Mouse (Mus musculus): Measurements from ENCODE around the gene Stx4a.

Gene Stx4a

DNA sequence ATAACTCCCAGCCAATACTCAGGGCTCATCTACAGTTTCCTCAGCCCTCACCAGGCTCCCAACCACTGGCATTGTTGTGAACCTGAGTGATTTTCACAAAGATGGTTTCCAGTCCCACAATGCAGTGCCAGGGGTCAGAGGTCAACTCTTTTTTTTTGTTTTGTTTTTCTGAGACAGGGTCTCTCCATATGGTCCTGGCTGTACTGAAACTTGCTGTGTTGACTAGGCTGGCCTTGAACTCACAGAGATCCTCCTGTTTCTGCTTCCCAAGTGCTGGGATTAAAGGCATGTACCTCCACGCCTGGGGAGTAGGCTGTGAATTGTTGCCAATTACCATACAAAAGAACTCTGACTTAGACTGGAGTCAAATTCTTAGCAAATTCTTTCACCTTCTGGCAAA is 14.2 kb upstream of the Stx4a start:
- no peaks in the 10 kb centered on the region for H3K36me3 ChIP-seq (ENCODE audit: insufficient read depth, low read length)
- no peaks in the 10 kb centered on the region for H3K9me3 ChIP-seq (ENCODE audit: low read length)
- peaks cover 16% of the 10 kb centered on the region for H3K27me3 ChIP-seq (ENCODE audit: insufficient read depth, low read length)
- H3K4me1 ChIP-seq (replicated peaks; ENCODE audit: low read depth, low read length) = peaks cover 47% of the 10 kb centered on the region
- TF ChIP-seq NANOG (IDR thresholded peaks at IDR 0.05; ENCODE audit: borderline replicate concordance, low read length) (no peak), POU5F1 (IDR thresholded peaks at IDR 0.05; ENCODE audit: borderline replicate concordance, low read length) (no peak), CTCF (conservative IDR thresholded peaks at IDR 0.05; ENCODE audit: low read length) (no peak)
- no peak overlapping the region for H3K4me3 ChIP-seq (replicated peaks; ENCODE audit: low read length)

DNA sequence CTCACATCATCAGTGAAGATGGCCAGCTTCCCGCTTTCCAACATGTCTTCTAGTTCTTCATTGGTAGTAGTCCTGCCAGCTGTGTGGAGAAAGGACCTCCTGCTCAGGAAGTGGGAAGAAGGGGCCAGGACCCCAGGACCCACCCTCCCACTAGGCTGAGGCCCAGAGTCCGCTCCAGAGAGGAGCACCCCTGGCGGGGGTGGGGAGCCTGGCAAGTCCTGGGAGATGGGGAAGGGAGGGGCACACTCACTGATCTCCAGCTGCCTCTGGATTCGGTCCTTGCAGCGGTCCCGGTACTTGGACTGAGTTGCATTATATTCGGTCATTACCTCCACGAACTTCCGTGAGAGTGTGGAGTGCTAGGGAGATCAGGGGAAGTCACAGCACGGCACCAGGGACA is 13.4 kb upstream of the Stx4a start:
- Histone ChIP-seq H3K36me3 (ENCODE audit: insufficient read depth, low read length) (no peaks in the 10 kb centered on the region), H3K27me3 (ENCODE audit: insufficient read depth, low read length) (peaks cover 24% of the 10 kb centered on the region), H3K4me3 (replicated peaks; ENCODE audit: low read length) (peak overlapping the region; percentile 65), H3K4me1 (replicated peaks; ENCODE audit: low read depth, low read length) (peaks cover 55% of the 10 kb centered on the region), H3K9me3 (ENCODE audit: low read length) (no peaks in the 10 kb centered on the region)
- TF ChIP-seq POU5F1 (IDR thresholded peaks at IDR 0.05; ENCODE audit: borderline replicate concordance, low read length) = no peak

DNA sequence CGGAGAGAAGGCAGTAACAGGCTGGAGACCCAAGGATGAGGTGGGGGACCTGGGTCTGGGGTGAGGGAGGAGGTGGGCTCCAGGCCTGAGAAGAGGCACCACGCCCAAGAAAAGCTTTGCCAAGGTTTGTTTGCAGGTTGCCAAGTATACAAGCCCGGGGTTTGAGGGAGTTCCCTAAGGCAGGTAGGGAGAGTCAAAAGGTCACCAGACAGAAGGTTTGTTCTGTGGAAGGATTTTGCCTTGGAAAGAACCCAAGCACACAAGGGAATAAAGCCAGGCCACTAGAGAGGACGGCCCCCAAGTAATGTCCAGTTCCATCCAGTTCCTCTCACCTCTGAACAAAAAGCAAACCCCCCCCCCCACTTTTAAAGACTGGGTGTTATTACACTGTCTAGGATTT is 12.9 kb upstream of the Stx4a start:
- Histone ChIP-seq H3K36me3 (ENCODE audit: insufficient read depth, low read length) (no peaks in the 10 kb centered on the region), H3K27me3 (ENCODE audit: insufficient read depth, low read length) (peaks cover 28% of the 10 kb centered on the region)
- TF ChIP-seq POU5F1 (IDR thresholded peaks at IDR 0.05; ENCODE audit: borderline replicate concordance, low read length) = no peak
- TF ChIP-seq CTCF (conservative IDR thresholded peaks at IDR 0.05; ENCODE audit: low read length) = no peak
- TF ChIP-seq NANOG (IDR thresholded peaks at IDR 0.05; ENCODE audit: borderline replicate concordance, low read length) = no peak

DNA sequence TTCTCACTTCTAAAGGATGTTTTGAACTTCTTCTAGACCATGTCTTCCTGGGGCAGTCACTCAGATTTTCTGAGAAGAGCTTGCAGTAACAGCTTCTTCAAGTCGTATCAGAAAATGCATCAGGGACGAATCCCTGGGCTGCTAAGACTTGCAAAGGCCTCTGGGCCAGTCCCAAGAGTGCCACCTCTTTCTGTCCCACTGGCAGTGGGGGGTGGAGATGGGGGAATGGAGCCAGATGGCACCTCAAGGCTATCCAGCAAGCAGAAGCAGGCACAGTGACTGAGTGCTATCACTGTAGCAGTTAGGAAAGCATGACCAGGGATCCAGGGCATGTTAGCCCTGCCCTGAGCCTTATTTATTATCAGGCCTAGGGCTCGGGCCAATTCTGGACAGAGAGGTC is 11.8 kb upstream of the Stx4a start:
- H3K4me1 ChIP-seq (replicated peaks; ENCODE audit: low read depth, low read length) = peaks cover 70% of the 10 kb centered on the region
- TF ChIP-seq POU5F1 (IDR thresholded peaks at IDR 0.05; ENCODE audit: borderline replicate concordance, low read length) (no peak), NANOG (IDR thresholded peaks at IDR 0.05; ENCODE audit: borderline replicate concordance, low read length) (no peak), CTCF (conservative IDR thresholded peaks at IDR 0.05; ENCODE audit: low read length) (no peak)
- peaks cover 30% of the 10 kb centered on the region for H3K27me3 ChIP-seq (ENCODE audit: insufficient read depth, low read length)
- H3K9me3 ChIP-seq (ENCODE audit: low read length) = no peaks in the 10 kb centered on the region
- no peak overlapping the region for H3K4me3 ChIP-seq (replicated peaks; ENCODE audit: low read length)
- no peaks in the 10 kb centered on the region for H3K36me3 ChIP-seq (ENCODE audit: insufficient read depth, low read length)

More for the DNA sequence above, 12.9 kb upstream of the Stx4a start:
- Histone ChIP-seq H3K4me1 (replicated peaks; ENCODE audit: low read depth, low read length) (peaks cover 61% of the 10 kb centered on the region), H3K9me3 (ENCODE audit: low read length) (no peaks in the 10 kb centered on the region), H3K4me3 (replicated peaks; ENCODE audit: low read length) (peak overlapping the region; percentile 65)

DNA sequence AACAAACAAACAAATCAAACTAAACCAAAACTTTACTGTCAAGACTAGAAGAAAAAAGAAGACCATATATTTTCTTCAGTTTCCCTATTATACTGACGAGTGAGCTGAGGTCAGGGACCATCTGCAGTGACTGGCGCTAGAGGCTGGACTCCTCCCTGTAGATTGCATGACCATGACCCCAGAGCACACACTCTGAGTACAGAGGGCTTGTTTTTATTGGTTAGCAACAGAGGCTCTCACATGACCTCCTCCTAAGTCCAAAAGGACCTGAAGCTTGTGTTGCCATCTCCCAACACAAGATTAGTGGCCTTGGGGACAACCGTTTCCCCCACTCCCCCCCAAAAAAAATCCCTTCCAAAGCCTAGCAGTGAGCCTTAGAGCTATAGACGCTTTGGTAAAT is 10.3 kb upstream of the Stx4a start:
- Histone ChIP-seq H3K9me3 (ENCODE audit: low read length) (no peaks in the 10 kb centered on the region), H3K4me3 (replicated peaks; ENCODE audit: low read length) (0 out of 2 replicates have a peak overlapping the region, but pooled peaks have one; percentile 54), H3K27me3 (ENCODE audit: insufficient read depth, low read length) (peaks cover 35% of the 10 kb centered on the region), H3K36me3 (ENCODE audit: insufficient read depth, low read length) (no peaks in the 10 kb centered on the region), H3K4me1 (replicated peaks; ENCODE audit: low read depth, low read length) (peaks cover 69% of the 10 kb centered on the region)
- TF ChIP-seq CTCF (conservative IDR thresholded peaks at IDR 0.05; ENCODE audit: low read length) (no peak), POU5F1 (IDR thresholded peaks at IDR 0.05; ENCODE audit: borderline replicate concordance, low read length) (no peak), NANOG (IDR thresholded peaks at IDR 0.05; ENCODE audit: borderline replicate concordance, low read length) (no peak)

DNA sequence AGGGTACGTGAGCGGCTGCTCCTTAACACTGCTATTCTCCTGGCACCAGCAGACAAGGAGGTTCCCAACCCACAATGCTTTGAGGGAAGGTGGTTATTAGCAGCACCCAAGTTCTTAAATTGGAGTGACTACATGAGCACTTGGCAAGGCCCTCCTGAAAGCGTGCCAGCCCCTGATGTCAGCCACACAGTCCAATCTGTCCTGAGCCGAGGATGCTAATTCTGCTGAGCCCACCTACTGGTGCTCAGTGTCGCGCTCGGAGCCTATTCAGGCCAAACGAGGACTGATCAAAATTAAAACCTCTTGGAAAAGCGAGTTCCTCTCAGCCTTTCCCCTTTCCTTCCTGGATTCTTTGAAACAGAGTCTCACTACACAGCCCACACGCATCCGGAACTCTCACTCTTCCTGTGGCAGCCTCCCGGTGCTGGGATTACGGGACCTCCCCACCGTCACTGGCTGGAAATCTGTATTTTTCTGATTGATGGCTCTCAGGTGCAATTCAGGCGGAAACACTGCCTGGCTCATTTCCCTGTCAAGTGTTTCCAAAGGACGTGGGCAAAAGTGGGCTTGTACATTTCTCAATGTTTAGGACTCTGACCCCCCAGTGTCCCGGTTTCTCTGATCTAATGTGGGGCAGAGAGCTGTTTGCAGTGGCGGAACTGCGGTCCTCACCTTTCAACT is 9.7 kb upstream of the Stx4a start:
- no peak for TF ChIP-seq CTCF (conservative IDR thresholded peaks at IDR 0.05; ENCODE audit: low read length)
- no peak for TF ChIP-seq NANOG (IDR thresholded peaks at IDR 0.05; ENCODE audit: borderline replicate concordance, low read length)
- no peak for TF ChIP-seq POU5F1 (IDR thresholded peaks at IDR 0.05; ENCODE audit: borderline replicate concordance, low read length)
- Histone ChIP-seq H3K9me3 (ENCODE audit: low read length) (no peaks in the 10 kb centered on the region), H3K4me3 (replicated peaks; ENCODE audit: low read length) (peak overlapping the region; percentile 54), H3K4me1 (replicated peaks; ENCODE audit: low read depth, low read length) (peaks cover 64% of the 10 kb centered on the region), H3K36me3 (ENCODE audit: insufficient read depth, low read length) (no peaks in the 10 kb centered on the region), H3K27me3 (ENCODE audit: insufficient read depth, low read length) (peaks cover 35% of the 10 kb centered on the region)

DNA sequence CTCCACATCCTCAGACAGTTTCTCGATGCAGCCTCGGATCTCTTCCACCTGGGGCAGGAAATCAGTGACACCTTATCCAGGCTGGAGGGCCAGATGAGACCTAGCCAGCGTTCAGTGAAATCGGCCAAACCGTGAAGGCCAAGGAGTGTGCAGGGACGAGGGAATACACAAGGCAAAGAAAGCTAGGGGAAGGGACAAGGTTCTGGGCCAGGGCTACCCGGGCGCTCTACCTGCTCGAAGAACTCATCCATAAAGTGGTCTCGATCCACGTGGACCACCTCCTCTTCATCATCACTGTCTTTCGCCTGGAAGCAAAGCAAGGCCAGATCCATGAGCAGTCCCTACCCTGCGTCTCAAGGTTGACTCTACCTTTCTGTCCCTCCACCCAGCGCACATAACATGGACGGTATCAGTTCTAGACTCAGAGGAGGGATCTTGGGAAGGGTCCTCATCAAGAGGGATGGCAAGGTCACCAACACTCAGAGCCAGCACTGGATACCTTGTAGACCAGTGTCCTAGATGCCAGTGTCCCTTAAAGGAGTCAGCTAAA is 8.9 kb upstream of the Stx4a start:
- peak overlapping the region; percentile 54 for H3K4me3 ChIP-seq (replicated peaks; ENCODE audit: low read length)
- TF ChIP-seq NANOG (IDR thresholded peaks at IDR 0.05; ENCODE audit: borderline replicate concordance, low read length) = no peak
- TF ChIP-seq CTCF (conservative IDR thresholded peaks at IDR 0.05; ENCODE audit: low read length) = no peak
- TF ChIP-seq POU5F1 (IDR thresholded peaks at IDR 0.05; ENCODE audit: borderline replicate concordance, low read length) = no peak
- no peaks in the 10 kb centered on the region for H3K36me3 ChIP-seq (ENCODE audit: insufficient read depth, low read length)
- H3K4me1 ChIP-seq (replicated peaks; ENCODE audit: low read depth, low read length) = peaks cover 55% of the 10 kb centered on the region
- H3K9me3 ChIP-seq (ENCODE audit: low read length) = no peaks in the 10 kb centered on the region
- peaks cover 35% of the 10 kb centered on the region for H3K27me3 ChIP-seq (ENCODE audit: insufficient read depth, low read length)

DNA sequence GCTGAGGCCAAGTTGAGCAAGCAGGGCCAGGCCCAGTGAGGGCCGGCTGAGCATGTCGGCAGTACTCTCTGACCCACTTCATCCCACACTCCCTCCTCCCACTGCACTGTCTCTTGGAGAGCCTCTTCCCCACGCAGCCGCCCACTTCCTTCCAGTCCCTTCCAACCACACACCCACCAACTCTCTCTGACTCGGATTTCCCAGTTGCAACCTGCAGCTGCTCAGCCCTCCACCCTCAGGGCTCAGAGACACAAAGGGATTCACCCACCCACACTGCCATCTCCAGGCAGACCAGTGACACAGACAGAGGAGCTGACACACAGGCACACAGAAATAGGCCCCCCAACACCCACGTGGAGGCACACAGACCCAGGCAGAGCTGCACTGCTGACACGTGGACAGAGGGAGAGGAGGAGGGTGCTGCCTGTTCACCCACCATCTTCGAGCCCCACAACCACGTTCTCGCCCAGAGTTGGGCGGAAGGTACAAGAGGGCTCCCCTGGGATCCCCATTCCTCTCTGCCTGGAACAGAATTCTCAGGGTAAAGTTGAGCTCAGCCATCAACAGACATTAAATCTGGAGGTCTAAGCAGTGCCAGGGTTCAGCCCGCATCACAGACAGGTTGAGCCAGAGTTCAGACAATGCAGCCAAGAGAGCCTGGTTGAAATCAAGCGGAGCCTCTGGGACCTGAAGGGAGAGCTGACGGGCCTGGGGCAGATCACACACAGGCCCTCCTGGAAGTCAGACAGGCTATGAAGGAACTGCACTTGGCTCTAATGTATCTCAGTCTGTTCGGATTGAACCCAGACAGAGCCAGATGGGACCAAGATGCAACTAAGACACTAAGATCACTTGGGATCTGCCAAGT is 7.9 kb upstream of the Stx4a start:
- H3K9me3 ChIP-seq (ENCODE audit: low read length) = no peaks in the 10 kb centered on the region
- H3K27me3 ChIP-seq (ENCODE audit: insufficient read depth, low read length) = peaks cover 32% of the 10 kb centered on the region
- peaks cover 46% of the 10 kb centered on the region for H3K4me1 ChIP-seq (replicated peaks; ENCODE audit: low read depth, low read length)
- peak overlapping the region; percentile 50 for H3K4me3 ChIP-seq (replicated peaks; ENCODE audit: low read length)
- TF ChIP-seq NANOG (IDR thresholded peaks at IDR 0.05; ENCODE audit: borderline replicate concordance, low read length) (no peak), POU5F1 (IDR thresholded peaks at IDR 0.05; ENCODE audit: borderline replicate concordance, low read length) (no peak), CTCF (conservative IDR thresholded peaks at IDR 0.05; ENCODE audit: low read length) (no peak)
- no peaks in the 10 kb centered on the region for H3K36me3 ChIP-seq (ENCODE audit: insufficient read depth, low read length)

All from E14TG2a.4 (cell line).